Mouse (Mus musculus) hindbrain, embryonic 11.5 days (tissue): ENCODE data around the gene Slc1a5. TPM values are rescaled to one million over a fixed set of nuclear protein-coding genes. Genes with fewer than 3 reads are reported as not detected.
A peak's percentile ranks its signal among the peaks of the same experiment; 100 is the strongest.

ENCODE experiments used
- ATAC-seq: fragments of 200-750 bp; cut with Nextera tagmentation; 2 replicates; pipeline ENCODE4 v1.8.0; 2017; ENCODE audit warnings: mild to moderate bottlenecking, moderate TSS enrichment, moderate library complexity; ENCODE audit not compliant: low FRiP score
- DNase-seq: peaks from one replicate; pipeline ENCODE4 v3.0.0-alpha.2; 2015; ENCODE audit warnings: low spot score
- H3K27ac ChIP-seq: fragments of 300-500 bp; sonication (generic); 2 replicates; pipeline ENCODE4 v1.5.1; 2014; ENCODE audit warnings: mild to moderate bottlenecking, low read depth, low read length
- H3K27me3 ChIP-seq: fragments of 300-500 bp; sonication (generic); 2 replicates; pipeline ENCODE4 v1.6.1; 2014; ENCODE audit warnings: mild to moderate bottlenecking, low read length, moderate library complexity, mixed read lengths; ENCODE audit not compliant: control insufficient read depth, insufficient read depth
- H3K36me3 ChIP-seq: fragments of 300-500 bp; sonication (generic); 2 replicates; pipeline ENCODE4 v1.6.1; 2014; ENCODE audit warnings: mild to moderate bottlenecking, low read length, moderate library complexity, mixed read lengths; ENCODE audit not compliant: control insufficient read depth, insufficient read depth
- H3K4me1 ChIP-seq: fragments of 300-500 bp; sonication (generic); replicated peaks from 2 replicates; pipeline ENCODE4 v1.6.1; 2014; ENCODE audit warnings: low read length, mixed read lengths; ENCODE audit not compliant: control insufficient read depth, insufficient read depth
- H3K4me2 ChIP-seq: fragments of 300-500 bp; sonication (generic); replicated peaks from 2 replicates; pipeline ENCODE4 v1.6.1; 2014; ENCODE audit warnings: mild to moderate bottlenecking, low read depth, low read length
- H3K4me3 ChIP-seq: fragments of 300-500 bp; sonication (generic); 2 replicates; pipeline ENCODE4 v1.5.1; 2014; ENCODE audit warnings: low read depth, low read length
- H3K9ac ChIP-seq: fragments of 300-500 bp; sonication (generic); 2 replicates; pipeline ENCODE4 v1.6.1; 2014; ENCODE audit warnings: low read depth, low read length
- H3K9me3 ChIP-seq: fragments of 300-500 bp; sonication (generic); 2 replicates; pipeline ENCODE4 v1.6.1; 2016; ENCODE audit warnings: low read length; ENCODE audit not compliant: control insufficient read depth
- WGBS: fragments of 180-500 bp; shearing (Covaris S2); extraction: QIAGEN DNeasy Blood & Tissue Kit; methylation state at CpG from one replicate; pipeline ENCODE4 v1.1.7; 2014; 5-methylcytosine and 5-hydroxymethylcytosine counted together
- polyA plus RNA-seq: library from polyadenylated mRNA; unstranded; fragments of >200 nt; fragmentation: Nextera tagmentation; extraction: Ambion mirVana; gene quantifications from 2 replicates; pipeline ENCODE4 v1.2.1, GENCODE M21; 2014

Slc1a5 gene
- polyA plus RNA-seq, 1 experiment from 2014 or later, result 15.0 TPM

DNA sequence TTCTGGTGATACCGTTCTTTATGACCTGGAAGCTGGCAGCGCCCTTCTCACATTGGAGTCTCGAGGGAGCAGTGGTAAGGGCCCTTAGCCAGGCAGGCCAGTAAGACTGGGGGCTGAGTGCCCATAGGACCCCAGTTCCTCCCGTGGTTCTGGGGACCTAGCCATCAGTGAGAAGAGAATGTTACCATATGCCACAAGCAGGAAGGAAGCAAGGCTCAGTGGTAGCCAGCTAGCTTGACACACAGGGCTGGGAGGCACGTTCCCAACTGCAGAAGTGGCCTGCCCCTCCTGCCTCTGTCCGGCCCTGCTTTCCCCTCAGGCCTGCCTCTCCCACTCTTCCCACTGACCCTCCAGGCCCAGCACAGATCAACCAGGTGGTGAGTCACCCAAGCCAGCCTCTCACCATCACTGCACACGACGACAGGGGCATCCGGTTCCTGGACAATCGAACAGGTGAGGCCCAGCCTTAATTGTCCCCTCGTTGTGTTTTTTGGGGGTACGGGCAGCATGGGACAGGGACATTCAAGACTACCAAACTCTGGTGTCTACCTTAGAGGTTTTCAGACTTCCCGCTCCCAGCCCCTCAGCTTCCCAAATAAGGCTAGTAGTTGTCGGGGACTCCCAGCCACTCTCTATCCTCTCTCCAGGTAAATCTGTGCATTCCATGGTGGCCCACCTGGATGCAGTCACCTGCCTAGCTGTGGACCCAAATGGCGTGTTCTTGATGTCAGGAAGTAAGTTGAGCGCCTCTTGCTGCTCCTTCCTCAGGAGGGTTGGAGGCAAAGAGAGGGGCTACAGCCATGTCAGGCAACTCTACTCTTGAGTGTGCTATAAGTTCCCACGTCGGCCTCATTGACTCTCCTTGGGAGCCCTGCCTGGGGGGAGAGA is 57.0 kb downstream of the Slc1a5 start:
- Histone ChIP-seq H3K27me3 (no peaks in the 10 kb centered on the region), H3K4me1 (no peaks in the 10 kb centered on the region), H3K9ac (no peak overlapping the region), H3K27ac (no peak overlapping the region), H3K36me3 (peaks cover 19% of the 10 kb centered on the region), H3K9me3 (no peaks in the 10 kb centered on the region), H3K4me3 (no peak overlapping the region), H3K4me2 (no peak overlapping the region)
- WGBS, result 94% methylated on average over 18 of the region's 18 CpGs
- DNase-seq, result no peak
- ATAC-seq, result no peak

DNA sequence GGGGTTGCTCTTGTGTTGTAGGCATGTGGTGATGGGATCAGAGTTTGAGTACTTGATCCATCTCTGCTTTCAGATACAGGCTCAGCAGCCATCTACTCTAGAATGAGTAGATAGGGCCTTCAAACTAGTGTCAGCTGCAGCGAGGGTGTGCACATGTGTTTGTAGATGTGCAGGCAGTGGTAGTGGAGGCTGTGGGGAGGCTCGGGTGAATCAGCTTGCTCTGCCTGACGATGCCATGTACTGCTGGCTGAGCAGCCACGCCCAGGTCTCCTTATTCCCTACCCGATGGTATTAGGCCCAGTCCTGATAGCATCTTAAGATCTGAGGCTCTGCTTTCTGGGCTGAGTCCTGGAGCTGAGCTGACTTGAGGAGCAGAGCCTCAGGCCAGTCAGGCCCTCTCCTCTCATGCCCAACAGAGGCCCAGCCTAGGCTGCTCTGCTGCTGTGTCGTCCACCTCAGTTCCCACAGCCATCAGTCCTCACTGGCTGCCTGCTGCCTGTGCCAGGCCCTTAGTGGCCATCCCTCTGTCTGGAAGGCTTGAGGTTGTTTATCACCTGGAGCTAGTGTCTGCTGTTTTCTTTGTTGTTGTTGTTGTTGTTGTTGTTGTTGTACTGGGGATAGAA is 57.8 kb downstream of the Slc1a5 start:
- no peak overlapping the region for H3K9ac ChIP-seq
- peaks cover 16% of the 10 kb centered on the region for H3K36me3 ChIP-seq
- H3K9me3 ChIP-seq, result no peaks in the 10 kb centered on the region
- no peak overlapping the region for H3K4me3 ChIP-seq
- ATAC-seq (no peak), DNase-seq (no peak)
- no peak overlapping the region for H3K4me2 ChIP-seq
- no peak overlapping the region for H3K27ac ChIP-seq
- 90% methylated on average over 6 of the region's 6 CpGs for WGBS
- H3K27me3 ChIP-seq, result no peaks in the 10 kb centered on the region
- no peaks in the 10 kb centered on the region; the same call in 1 of the 2 replicates for H3K4me1 ChIP-seq

DNA sequence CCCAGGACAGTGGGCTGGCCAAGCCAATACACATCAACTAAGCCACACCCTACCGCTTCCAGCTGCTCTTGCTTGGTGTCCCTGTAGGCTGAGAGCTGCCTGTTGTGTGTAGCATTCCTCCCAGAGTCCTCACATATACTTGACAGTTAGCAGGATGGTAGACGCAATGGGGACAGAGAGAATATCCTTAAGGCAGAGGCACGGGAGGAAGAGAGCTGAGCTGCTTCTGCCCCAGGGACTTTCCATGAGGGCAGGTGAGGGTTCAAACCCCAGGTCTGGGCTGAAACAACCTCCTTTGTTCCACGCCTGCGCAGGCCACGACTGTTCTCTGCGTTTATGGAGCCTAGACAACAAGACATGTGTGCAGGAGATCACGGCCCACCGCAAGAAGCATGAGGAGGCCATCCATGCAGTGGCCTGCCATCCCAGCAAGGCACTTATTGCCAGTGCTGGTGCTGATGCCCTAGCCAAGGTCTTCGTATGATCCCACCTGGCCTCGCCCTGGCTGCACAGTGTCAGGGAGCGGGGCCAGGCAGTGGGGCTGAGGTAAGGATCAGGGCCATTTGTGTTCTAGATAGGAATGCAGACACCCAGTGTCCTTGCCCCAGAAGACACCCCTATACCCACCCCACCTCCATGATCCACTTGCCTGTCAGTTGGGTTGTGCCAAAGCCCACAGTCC is 58.4 kb downstream of the Slc1a5 start:
- no peak overlapping the region for H3K4me3 ChIP-seq
- DNase-seq (no peak), ATAC-seq (no peak)
- H3K27me3 ChIP-seq, result no peaks in the 10 kb centered on the region
- H3K27ac ChIP-seq, result no peak overlapping the region
- WGBS, result 95% methylated on average over 12 of the region's 12 CpGs
- no peak overlapping the region for H3K9ac ChIP-seq
- H3K9me3 ChIP-seq, result no peaks in the 10 kb centered on the region
- no peak overlapping the region for H3K4me2 ChIP-seq
- H3K36me3 ChIP-seq, result peaks cover 14% of the 10 kb centered on the region
- H3K4me1 ChIP-seq, result peaks cover 2% of the 10 kb centered on the region; the same call in 1 of the 2 replicates

- peaks cover 12% of the 10 kb centered on the region for H3K36me3 ChIP-seq
- H3K4me1 ChIP-seq, result peaks cover 2% of the 10 kb centered on the region; the same call in 1 of the 2 replicates
- H3K27ac ChIP-seq, result no peak overlapping the region
- WGBS, result 86% methylated on average over 2 of the region's 2 CpGs
- H3K9me3 ChIP-seq, result no peaks in the 10 kb centered on the region
- DNase-seq (no peak), ATAC-seq (no peak)
- no peak overlapping the region for H3K4me3 ChIP-seq
- no peaks in the 10 kb centered on the region for H3K27me3 ChIP-seq
- no peak overlapping the region for H3K4me2 ChIP-seq
- no peak overlapping the region for H3K9ac ChIP-seq
Observed at GRCm38 (mm10) chr7:16840109-16840491, 59.0 kb downstream of the Slc1a5 start.

DNA sequence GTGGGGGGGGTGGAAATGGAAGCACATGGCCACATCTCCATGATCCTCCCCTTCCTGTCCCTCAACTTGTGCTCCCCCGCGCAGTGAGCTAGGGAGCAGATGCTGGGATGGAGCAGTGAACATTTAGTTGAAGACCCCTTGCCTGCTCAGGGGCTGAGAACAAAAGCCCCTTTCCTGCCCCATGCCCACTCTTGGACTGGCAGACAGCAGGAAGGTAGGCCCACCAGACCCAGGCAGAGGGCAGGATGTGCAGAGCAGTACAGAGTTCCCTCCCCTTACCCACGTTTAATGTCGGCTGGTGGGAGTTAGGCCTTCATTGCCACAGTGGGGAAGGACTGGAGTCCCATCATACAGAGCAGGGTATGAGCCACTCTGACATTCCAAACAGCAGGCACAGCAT is 59.9 kb downstream of the Slc1a5 start:
- Histone ChIP-seq H3K9ac (no peak overlapping the region), H3K9me3 (no peaks in the 10 kb centered on the region), H3K4me1 (peaks cover 2% of the 10 kb centered on the region; the same call in 1 of the 2 replicates), H3K27ac (no peak overlapping the region), H3K4me3 (no peak overlapping the region), H3K36me3 (peaks cover 12% of the 10 kb centered on the region), H3K27me3 (no peaks in the 10 kb centered on the region), H3K4me2 (no peak overlapping the region)
- DNase-seq (no peak), ATAC-seq (no peak)
- 74% methylated on average over 4 of the region's 4 CpGs for WGBS

GRCm38 (mm10) chr7:16841561-16842560 is 60.7 kb downstream of the Slc1a5 start:
- Histone ChIP-seq H3K4me3 (peak overlapping the region; percentile 54), H3K27me3 (no peaks in the 10 kb centered on the region), H3K4me2 (peak overlapping the region; percentile 98), H3K9ac (0 out of 2 replicates have a peak overlapping the region, but pooled peaks have one; percentile 75), H3K9me3 (no peaks in the 10 kb centered on the region), H3K27ac (0 out of 2 replicates have a peak overlapping the region, but pooled peaks have one; percentile 5), H3K4me1 (peaks cover 2% of the 10 kb centered on the region; the same call in 1 of the 2 replicates), H3K36me3 (peaks cover 12% of the 10 kb centered on the region)
- ATAC-seq (0 out of 2 replicates have a peak, but pooled peaks have one; percentile 11), DNase-seq (peak; percentile 24)
- WGBS, result 41% methylated on average over 11 of the region's 11 CpGs

DNA sequence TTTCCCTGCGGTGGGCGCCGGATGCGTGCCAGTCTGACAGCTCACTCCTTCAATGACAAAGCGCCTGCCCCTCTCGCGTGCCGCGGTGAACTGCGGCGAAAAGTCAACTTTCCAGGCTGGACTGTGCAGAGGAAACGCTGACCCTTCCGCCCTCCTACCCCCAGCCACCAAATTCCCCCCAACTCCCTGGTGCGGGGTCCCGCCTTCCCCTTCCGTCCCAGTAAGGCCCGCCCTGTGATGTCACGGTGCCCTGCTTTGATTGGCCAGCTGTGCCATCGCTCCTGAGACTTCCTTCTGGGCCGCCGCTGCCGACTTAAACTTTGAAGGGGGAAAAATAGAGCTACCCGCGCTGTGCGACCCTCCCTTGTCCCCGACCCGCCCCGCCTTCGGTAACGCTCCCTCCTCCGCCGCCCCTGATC is 61.5 kb downstream of the Slc1a5 start, which contains the start of gene Prkd2:
Prkd2 (plus strand) TSS at position 258 of the 419 bp plus-strand sequence.
- H3K9ac ChIP-seq, result peak within 1 kb of the TSS; percentile 75
- H3K4me3 ChIP-seq, result peak within 1 kb of the TSS; percentile 54
- H3K4me2 ChIP-seq, result peak within 1 kb of the TSS; percentile 98
- DNase-seq (peak; percentile 91), ATAC-seq (peak; percentile 86)
- H3K27me3 ChIP-seq, result no peaks in the 10 kb centered on the region
- H3K9me3 ChIP-seq, result no peaks in the 10 kb centered on the region
- H3K27ac ChIP-seq, result peak within 1 kb of the TSS; percentile 55
- H3K4me1 ChIP-seq, result peaks cover 2% of the 10 kb centered on the region; the same call in 1 of the 2 replicates
- H3K36me3 ChIP-seq, result peaks cover 12% of the 10 kb centered on the region
- 0% methylated on average over 31 of the region's 32 CpGs for WGBS
